Mouse (Mus musculus) lung, postnatal 14 days (tissue): Measurements from ENCODE around the gene Olfr1170.

Source experiments
- DNase-seq: peaks from one replicate; pipeline ENCODE4 v3.0.0; 2021

Olfr1170 gene

DNA sequence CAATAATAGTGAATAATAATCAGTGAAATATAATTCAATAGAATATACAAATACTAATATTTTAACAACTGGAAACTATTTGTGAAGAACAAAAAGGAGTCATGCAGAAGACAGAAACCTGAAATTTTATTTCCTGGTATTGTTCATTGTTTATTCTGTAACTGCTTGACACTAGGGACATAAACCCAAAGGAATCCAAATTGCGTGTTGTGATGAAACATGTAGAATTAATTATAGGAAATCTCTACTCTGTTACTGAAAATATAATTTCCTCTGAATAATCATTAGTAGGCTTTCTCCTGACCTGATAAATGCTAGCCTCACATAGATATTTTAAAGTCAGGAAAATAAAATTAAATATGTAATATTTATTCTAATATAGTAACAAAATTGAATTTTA is at the start of gene Olfr1170:
Gene Olfr1170 (minus strand): TSS at position 101 of the 400 bp plus-strand sequence.
- DNase-seq = no peak

DNA sequence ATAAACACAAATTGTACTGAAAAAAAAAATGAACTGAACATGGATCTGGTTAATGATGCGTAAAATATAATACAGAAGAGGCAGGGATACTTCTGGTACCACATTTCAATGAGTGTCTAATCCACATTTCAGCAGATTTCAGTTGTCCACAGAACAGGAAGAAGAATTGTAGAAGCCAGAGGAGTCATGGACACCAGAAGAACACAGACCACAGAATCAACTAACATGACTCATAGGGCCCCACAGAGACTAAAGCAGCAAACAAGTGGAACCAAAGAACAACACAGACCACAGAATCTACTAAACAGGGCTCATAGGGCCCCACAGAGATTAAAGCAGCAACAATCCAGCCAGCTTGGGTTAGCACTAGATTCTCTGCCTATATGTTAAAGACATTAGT is 7.3 kb downstream of the Olfr1170 start:
- no peak for DNase-seq

DNA sequence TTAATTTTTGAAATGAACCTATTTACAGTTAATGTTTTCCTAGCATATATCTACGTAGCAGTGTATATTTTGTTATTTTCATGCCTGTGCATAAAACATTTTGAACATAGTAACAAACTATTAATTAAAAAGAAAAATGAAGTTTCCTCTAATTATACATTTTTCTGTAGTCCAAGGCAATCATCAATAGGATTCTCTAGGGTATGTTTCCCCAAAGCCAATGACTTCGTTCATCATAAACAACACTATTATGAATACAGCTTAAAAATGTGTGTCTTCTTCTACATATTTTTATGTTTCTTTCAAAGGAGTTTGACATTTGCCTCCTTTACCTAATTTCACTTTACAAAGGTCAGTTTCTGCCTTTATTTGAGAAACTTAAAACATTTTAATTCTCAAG is 46.6 kb downstream of the Olfr1170 start, which contains the start of gene Olfr1168:
Gene Olfr1168 (plus strand): TSS at position 301 of the 400 bp plus-strand sequence.
- DNase-seq = no peak
